Comparison of ENCODE assay signal across 9 mouse cellular contexts in the genomic region with DNA sequence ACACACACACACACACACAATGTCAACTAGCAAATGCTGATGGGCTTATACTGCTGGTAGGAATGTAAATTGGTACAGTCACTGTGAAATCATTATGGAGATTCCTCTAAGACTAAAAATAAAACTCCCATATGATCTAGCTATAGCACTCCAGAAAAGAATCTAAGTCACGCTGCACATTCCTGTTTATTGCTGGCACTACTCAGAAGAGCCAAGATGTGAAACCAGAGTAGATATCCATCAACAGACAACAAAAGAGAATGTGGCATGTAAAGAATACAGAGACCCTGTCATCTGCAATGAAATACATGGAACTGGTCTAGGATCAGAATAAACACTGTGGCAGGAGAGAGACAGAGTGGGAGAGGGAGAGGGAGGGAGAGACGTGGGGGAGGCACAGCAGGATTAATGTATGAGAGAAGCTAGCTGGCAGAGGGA.
DNase-seq lines count a peak whose midpoint lies in the region; ATAC-seq and TF ChIP-seq lines count a peak whose summit lies in the region.
"Had no signal": no experiment of that assay in that cellular context is flagged by ENCODE, and none has a peak within 500 bp of the region (broad histone marks: within the 10 kb centered on the region; RNA-seq: fewer than 3 reads in every experiment).

No protein-coding gene starts in this region.

- peaks cover 10 to 39% of the 10 kb centered on the region in 2 experiments for H3K4me1 ChIP-seq in heart, embryonic 14.5 days (ENCODE audit: control insufficient read depth in 2 of 2, insufficient read depth in 2 of 2, low read length in 2 of 2)
- H3K4me1 ChIP-seq in lung, embryonic 14.5 days (ENCODE audit: insufficient read depth), result peaks cover 4% of the 10 kb centered on the region
- H3K4me1 ChIP-seq: neural tube, embryonic 15.5 days had no signal

- H3K27ac ChIP-seq in heart, embryonic 14.5 days (replicated peaks in 1 of 2; ENCODE audit: control insufficient read depth in 1 of 2, insufficient read depth in 1 of 2, low read depth in 2 of 2, low read length in 2 of 2), result peak overlapping the region; percentile 88 to 90
- H3K27ac ChIP-seq in lung, embryonic 14.5 days (ENCODE audit: low read depth), result no peak overlapping the region
- H3K27ac ChIP-seq: midbrain, embryonic 15.5 days; neural tube, embryonic 15.5 days had no signal

- H3K36me3 ChIP-seq in heart, embryonic 14.5 days (ENCODE audit: control insufficient read depth, insufficient read depth, low read length), result no peaks in the 10 kb centered on the region
- H3K36me3 ChIP-seq in lung, embryonic 14.5 days (ENCODE audit: insufficient read depth), result no peaks in the 10 kb centered on the region
- H3K36me3 ChIP-seq: midbrain, embryonic 15.5 days; neural tube, embryonic 15.5 days had no signal

- ATAC-seq in heart, embryonic 14.5 days (ENCODE audit: insufficient number of reproducible peaks, insufficient read depth, low FRiP score, low read depth), result peak; percentile 31; the same call in 1 of the 2 replicates
- peak; percentile 68 for ATAC-seq in lung, embryonic 14.5 days (ENCODE audit: insufficient read depth)

- no peak overlapping the region for H3K4me3 ChIP-seq in heart, embryonic 14.5 days (ENCODE audit: control insufficient read depth in 1 of 2, insufficient read depth in 1 of 2, low read depth in 1 of 2, low read length in 2 of 2)
- no peak overlapping the region for H3K4me3 ChIP-seq in lung, embryonic 14.5 days (ENCODE audit: low read depth, low read length)
- H3K4me3 ChIP-seq: midbrain, embryonic 15.5 days; neural tube, embryonic 15.5 days had no signal

- 11% methylated on average over 2 of the region's 2 CpGs for WGBS in heart, embryonic 14.5 days
- 25% methylated on average over 2 of the region's 2 CpGs for WGBS in lung, embryonic 14.5 days

- intact Hi-C loops in heart, postnatal 36 days (cut with DNase I), result loop anchor here (2.0 kb wide), 1 partner anchor 441 kb away; no protein-coding TSS in a partner anchor

- no peaks in the 10 kb centered on the region for H3K9me3 ChIP-seq in heart, embryonic 14.5 days (ENCODE audit: control insufficient read depth, low read length)
- no peaks in the 10 kb centered on the region for H3K9me3 ChIP-seq in lung, embryonic 14.5 days (ENCODE audit: low read depth, low read length)
- H3K9me3 ChIP-seq: midbrain, embryonic 15.5 days; neural tube, embryonic 15.5 days had no signal

- H3K9ac ChIP-seq in heart, embryonic 14.5 days (ENCODE audit: low read length), result no peak overlapping the region
- H3K9ac ChIP-seq in lung, embryonic 14.5 days, result no peak overlapping the region
- H3K9ac ChIP-seq: midbrain, embryonic 15.5 days; neural tube, embryonic 15.5 days had no signal

- no peak for DNase-seq in heart, postnatal 36 days
- peak; percentile 30 for DNase-seq in lung, embryonic 14.5 days
- no peak for DNase-seq in lung, postnatal 10 days
- DNase-seq in frontal cortex, postnatal 36 days (ENCODE audit: low spot score in 2 of 2), result peak; percentile 17 to 51
- DNase-seq in right cerebral cortex, postnatal 10 days (ENCODE audit: low spot score in 2 of 2), result peak; percentile 23 to 56
- DNase-seq in spleen, postnatal 36 days (ENCODE audit: low spot score in 2 of 2), result no peak

- peak overlapping the region; percentile 19; the same call in 1 of the 2 replicates for H3K4me2 ChIP-seq in heart, embryonic 14.5 days (ENCODE audit: low read length)
- no peak overlapping the region for H3K4me2 ChIP-seq in lung, embryonic 14.5 days
- H3K4me2 ChIP-seq: midbrain, embryonic 15.5 days; neural tube, embryonic 15.5 days had no signal

- no peaks in the 10 kb centered on the region for H3K27me3 ChIP-seq in heart, embryonic 14.5 days (ENCODE audit: control insufficient read depth, insufficient read depth, low read length)
- H3K27me3 ChIP-seq in lung, embryonic 14.5 days (ENCODE audit: insufficient read depth, low read length), result no peaks in the 10 kb centered on the region
- H3K27me3 ChIP-seq: midbrain, embryonic 15.5 days; neural tube, embryonic 15.5 days had no signal

- TF ChIP-seq CTCF in lung, embryonic 14.5 days (IDR thresholded peaks at IDR 0.05; ENCODE audit: low read depth), result no peak

Comparison
In these comparisons a context has a peak if more than half of its experiments do, and no peak if none do; other contexts are left out.
1. DNase-seq: peak in lung, embryonic 14.5 days (single experiment), frontal cortex, postnatal 36 days (2 of 2) and right cerebral cortex, postnatal 10 days (2 of 2); none in heart, postnatal 36 days (0 of 2), lung, postnatal 10 days (single experiment) and spleen, postnatal 36 days (0 of 2).